Mouse (Mus musculus): ENCODE measurements around the gene R3hdm2.
A peak's percentile ranks its signal among the peaks of the same experiment; 100 is the strongest.

R3hdm2 gene

DNA sequence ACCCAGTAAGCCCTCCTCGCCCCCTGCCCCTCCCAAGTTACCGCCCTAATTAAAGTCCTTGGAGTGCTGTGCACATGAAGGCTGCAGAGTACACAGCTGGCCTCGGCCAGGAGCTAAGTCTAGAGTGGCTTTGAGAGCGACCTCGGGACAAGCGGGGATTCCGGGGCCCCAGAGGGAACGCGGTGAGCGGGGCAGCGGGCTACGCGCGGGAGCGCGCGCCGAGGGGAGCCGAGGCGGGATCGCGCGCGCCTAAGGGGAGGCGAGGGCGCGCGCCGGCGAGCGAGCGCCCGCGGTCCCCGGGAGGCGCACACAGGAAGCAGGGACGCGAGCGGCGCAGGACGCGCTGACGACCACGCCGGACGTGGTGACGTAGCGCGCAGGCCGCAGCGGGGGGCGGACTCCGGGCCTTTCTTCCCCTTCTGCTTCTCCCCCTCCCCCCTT, at the start of gene R3hdm2:
TSS of gene R3hdm2 (plus strand) at position 77 of the 441 bp plus-strand sequence.
- DNase-seq, result peak; percentile 94

DNA sequence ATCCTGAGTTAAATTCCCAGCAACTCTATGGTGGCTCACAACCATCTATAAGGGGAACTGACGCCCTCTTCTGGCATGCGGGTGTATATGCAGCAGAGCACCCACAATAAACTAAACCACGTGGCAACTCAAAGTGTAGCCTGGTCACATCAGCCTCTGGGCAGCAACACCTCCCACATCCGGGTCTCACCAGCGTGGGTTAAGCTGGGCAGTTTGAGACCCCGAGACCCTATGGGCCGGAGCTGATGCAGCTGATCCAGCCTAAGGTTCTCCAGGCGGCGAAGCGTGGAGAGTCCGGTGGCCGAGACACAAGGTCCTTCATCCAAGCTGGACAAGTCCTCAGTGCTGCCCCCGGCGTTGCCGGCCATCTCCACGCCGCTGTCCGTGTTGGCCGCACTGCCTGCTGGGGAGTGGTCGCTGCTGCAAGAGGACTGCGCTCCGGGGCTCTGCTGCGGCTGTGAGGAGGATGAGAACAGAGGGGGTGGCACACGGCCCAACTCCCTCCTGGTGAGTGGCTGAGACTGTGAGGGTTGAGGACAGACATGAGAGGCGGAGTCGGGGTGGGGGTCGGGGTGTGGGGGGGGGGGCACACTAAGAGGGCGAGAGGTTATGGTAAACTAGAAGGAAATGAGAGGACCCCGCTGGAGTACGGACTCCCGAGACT, 47.8 kb upstream of the R3hdm2 start:
- DNase-seq, result no peak

DNA sequence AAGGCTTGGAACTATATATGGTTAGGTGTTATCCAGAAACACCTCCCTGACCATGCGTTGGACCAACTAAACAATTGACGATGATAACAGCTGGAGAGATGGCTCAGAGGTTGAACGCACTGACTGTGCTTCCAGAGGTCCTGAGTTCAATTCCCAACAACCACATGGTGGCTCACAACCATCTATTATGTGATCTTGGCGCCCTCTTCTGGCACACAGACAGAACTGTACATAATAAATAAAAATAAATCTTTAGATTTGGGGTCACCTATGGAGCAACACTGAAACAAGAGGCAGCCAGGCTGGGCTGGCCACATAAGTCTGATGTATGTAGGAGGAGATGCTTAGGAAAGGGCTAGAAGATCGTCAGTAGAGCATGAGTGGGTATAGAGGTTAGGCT, 47.0 kb upstream of the R3hdm2 start:
- DNase-seq, result no peak

DNA sequence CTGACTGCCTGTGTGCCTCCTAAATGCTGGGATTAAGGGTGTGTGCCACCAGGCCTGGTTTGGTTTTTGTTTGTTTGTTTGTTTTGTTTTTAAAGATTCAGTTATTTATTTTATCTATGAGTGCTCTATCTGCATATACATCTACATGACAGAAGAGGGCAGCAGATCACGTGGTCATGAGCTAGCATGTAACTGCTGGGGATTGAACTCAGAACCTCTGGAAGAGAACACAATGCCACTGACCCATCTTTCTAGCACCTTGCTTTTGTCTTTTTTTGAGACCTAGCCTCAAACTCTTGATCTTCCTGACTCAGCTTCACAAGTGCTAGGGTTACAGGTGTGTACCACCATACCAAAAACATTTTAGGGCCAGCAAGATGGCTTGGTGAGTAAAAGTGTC, 44.9 kb upstream of the R3hdm2 start:
- DNase-seq, result no peak

DNA sequence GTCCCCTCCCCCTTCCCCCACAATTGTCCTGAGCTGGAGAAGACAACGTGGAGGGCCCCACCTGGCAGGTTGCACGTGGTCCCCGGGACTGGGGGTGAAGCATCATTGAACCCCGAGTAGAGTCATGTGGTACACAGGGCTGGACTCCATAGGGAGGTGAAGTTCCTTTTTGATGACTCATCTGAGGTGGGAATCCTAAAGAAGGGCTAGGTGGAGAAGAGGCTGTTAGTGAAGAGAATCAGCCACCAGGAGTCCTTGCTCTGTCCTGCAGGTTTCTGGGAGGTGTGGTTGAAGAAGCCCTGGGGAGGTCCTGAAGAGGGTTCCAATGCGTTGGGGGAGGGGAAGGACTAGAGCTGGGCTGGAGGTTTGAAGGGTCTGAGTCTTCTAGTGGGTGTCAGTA, 43.2 kb upstream of the R3hdm2 start:
- no peak for DNase-seq

DNA sequence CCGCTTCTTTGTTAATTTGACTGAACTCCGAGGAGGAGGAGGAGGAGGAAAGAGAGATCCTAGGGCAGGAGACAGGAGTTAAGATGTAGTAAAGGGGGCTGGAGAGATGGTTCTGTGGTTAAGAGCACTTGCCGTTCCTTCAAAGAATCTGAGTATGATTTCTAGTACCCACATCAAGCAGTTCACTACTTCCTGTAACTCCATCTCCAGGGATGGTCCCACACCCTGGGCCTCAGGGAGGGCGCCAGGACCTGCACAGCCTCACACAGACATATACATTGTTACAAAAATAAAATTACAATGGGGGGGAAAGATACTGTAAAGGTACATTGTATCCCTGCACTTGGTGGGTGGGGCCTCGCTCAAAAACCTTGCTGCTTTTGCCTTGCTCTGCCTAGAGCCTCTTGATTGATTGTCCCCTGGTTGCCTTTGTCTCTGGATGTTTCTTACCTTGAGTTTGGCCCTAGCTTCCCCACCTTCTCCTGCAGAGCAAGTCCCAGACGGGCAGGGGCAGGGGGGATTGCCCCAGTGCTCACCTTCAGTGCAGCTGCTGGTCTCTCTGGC, 42.5 kb upstream of the R3hdm2 start:
- no peak for DNase-seq

DNA sequence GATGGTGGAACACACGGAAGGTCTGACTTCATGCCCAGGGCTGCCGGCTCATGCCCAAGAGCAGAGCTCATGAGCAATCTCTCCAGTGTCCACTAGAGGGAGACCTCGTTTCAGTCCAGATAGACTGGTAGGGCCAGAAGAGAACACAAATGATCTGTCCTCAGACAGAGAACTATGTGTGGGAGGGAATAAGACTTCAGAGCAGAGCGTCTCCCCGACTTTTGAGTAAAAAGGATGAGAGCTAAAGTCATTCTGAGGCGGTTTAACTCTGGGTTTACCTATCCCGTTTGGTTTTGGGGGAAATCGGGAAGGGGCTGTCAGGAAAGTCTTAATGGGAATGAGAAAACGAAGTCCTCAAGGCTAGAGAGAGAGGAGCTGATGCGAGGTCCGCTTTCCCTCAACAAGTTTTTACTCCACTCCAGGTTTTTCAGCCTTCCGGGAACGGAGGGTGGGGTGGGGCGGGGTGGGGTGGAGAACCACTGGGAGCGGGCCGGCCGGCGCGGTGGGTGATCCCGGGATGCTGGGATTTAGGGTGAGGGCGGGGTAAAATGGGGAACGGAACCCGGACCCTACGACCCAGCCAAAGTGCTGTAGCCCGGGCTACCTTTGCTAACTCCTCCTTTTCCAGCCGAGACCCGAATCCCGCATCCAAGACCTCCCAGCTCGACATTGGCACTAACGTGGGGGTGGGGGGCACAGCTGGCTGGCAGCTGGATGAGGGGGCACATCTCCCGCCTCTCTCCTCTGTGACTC, 41.0 kb upstream of the R3hdm2 start:
- DNase-seq, result peak; percentile 84

DNA sequence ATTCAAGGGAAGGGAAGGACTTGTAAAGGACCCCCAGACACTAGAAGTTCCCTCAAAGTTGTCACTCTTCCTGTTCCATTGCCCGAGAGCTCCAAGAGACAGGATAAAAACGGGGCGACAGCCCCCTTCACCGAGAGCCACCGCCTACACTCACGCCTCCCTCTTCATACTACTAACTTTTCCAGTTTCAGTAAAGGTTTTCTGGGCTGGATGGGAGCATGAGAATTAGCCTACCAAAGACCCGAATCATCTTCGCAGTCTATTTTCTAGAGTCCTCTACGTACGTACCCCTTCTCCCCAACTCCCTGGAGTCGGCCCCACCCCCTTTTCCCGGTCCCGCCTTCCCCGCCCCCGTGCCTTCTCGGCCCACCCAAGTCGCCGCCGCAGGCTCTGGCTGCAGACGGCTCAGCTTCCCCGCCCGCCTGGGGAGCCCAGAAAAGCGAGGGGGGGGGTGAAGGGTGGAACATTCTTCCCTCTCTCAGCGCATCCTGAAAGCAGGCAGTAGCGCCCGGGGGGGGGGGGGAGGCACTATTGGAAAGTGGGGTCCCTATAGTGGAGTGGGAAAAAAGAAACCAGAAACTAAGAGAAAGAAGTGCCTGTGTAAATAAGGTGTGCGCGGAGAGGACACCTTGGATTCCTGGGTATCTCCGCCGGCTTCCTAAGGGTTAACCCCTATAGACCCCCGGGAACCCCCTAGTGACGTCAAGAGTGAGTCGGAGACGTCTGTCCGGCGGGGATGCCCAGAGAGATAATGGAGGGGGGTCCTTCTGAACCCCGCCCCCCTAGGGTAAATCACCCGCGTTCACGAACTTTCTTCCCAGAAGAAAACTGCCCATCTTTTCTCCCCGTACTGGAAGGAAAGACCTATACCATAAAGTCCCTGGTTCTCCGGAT, 40.2 kb upstream of the R3hdm2 start:
- no peak for DNase-seq

DNA sequence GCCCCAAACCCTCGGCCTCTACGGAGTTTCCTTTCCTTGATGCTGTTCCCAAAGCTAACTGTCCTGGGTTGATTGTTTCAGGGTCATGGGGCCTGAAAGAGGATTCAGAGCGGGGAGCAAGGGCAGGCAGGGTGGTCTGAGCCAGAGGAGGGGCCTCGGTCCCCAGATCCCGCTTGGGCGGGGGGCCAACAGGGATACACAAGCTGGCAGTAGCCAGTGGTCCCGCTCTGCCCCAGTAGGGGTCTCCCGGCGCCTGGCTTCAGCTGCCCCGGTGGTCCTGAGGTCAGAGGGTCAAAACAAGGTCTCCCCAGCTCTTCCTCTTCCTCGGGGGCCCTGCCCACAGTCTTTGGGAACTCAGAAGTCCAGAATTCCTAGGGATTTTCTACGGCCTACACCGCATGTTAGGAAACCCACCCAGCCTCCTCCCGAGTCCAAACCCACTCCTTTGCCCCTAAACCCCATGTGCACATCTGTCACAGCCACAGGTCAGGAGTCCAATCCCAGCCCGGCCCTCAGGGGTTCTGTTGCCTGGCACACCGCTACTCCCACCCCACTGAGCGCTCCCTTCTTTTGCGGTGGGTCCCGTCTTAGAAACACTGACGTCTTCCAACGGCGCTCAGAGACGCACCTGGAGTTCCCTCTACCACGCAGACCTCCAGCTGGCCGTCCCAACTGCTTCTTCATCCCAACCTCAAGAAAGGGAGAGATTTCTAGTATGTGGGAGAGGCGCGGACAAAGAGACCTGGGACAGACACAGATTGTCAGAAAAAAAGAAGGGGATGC, 39.4 kb upstream of the R3hdm2 start:
- no peak for DNase-seq

DNA sequence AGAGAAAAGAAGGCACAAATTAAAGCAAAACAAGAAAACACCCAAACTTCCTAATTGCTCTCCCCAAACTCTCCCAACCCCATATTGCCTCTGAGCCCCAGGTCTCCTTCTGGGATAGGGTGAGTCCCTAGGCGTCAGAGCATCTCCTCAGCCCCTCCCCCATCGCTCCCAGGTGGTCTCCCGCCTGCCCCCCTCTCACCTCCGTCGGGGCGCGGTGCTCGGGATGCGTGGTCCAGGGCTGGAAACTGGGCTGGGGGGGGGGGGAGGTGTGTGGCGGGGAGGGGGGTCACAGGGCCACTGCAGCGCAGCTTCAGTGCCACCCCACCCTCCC, 38.8 kb upstream of the R3hdm2 start:
- DNase-seq, result no peak

DNA sequence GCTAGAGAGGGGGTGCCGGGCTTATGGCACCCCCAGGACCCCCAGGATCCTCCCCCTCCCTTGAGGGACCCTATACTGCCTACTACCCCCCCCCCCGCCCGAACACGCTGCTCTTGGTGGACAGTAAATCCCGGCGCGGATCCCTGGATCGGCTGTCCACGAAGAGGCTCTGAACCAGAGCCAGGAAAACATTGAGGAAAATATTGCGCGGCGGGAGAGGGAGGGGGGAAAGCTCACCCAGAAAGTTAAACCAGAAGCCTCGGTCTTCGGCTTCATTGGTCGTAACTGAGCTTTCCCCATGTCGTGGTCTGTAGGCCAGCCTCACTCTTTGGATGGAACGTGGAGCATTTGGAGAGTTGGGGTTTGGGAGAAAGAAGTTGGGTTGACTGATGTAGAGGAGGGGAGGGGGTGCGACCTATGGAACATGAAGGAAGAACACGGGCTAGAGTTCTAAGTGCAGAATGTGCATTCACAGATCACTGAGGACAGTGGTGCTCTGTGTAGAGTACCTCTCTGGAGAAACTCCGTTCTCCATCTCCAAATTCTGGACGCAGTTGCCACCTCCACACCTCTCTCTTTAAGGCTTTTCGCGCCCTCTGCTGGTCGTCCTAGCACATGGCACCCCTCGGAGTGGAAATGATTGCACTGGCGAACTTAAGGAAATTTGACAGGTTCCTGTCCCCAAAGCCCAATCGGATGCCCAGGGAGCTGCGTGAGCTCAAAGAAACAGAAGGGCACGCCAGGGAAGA, 38.1 kb upstream of the R3hdm2 start, which contains the start of gene Gli1:
TSS of gene Gli1 (minus strand) at position 84 of the 749 bp plus-strand sequence.
- peak; percentile 73 for DNase-seq

DNA sequence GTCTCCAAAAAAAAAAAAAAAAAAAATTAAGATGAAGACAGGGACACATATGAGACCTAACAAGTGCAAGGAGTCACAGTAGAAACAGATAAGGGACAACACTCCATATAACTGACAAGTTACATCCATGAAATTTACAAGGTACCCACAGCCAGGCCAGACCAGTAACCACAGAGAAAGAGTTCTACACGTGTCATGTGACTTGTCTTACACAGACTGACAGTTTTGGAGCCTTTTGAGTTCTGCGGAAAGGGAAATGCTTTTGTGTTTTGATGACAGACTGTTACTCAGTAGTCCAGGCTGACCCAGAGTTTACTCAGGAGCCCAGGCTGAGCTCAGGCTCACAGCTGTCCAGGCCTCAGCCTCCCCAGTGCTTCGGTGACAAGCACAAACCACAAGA, 37.1 kb upstream of the R3hdm2 start:
- DNase-seq, result no peak

DNA sequence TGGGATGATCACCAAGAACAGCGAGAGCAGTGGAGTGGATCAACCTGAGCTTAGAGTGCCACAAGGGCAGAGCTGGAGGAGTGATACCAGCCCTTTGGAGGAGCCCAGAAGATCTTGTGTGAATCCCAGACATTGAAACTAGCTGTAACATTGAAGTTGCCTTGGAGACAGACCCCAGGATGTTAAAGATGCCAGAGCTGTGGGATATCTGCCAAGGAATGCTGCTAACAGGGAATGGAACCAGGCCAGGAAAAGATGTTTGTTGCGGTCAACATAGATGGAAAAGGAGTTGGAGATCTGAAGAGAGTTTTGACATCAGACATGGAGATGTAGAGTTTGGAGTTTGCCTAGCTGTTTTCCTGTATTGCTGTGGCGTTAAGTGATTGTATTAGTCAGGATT, 34.0 kb upstream of the R3hdm2 start:
- no peak for DNase-seq

DNA sequence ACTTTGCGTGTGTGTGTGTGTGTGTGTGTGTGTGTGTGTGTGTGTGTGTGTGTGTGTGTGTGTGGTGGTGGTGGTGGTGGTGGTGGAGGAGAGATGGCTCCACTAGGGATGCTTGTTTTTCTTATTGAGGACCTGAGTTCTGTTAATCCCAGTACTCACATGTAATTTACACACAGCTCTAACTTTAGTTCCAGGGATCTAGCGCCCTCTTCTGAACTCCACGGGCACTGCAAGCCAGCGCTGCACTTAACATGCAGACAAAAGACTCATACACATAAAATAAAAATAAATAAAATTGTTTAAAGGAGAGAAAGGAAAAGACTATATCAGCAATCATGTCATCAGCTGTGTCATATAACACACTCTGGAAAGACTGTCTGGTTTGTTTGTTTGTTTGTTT, 31.2 kb upstream of the R3hdm2 start:
- DNase-seq, result no peak

DNA sequence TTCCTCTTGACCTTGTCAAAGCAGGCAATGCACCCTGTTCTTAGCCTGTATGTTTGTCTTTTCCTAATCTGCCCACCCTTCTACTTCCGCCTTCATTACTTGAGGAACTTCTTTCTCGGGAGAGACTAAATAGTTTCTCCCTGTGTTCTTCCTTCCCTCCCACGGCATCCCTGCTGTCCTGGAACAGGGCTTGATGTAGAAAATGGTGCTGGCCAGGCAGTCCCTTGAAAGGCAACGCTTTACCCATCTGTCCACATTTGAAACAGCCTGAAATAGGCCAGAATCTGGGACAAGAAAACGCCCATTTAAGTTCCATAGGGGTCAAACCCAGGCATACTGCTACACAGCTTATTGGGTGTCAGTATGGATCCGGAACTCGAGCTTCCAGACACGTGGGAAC, 30.3 kb upstream of the R3hdm2 start:
- DNase-seq, result no peak

DNA sequence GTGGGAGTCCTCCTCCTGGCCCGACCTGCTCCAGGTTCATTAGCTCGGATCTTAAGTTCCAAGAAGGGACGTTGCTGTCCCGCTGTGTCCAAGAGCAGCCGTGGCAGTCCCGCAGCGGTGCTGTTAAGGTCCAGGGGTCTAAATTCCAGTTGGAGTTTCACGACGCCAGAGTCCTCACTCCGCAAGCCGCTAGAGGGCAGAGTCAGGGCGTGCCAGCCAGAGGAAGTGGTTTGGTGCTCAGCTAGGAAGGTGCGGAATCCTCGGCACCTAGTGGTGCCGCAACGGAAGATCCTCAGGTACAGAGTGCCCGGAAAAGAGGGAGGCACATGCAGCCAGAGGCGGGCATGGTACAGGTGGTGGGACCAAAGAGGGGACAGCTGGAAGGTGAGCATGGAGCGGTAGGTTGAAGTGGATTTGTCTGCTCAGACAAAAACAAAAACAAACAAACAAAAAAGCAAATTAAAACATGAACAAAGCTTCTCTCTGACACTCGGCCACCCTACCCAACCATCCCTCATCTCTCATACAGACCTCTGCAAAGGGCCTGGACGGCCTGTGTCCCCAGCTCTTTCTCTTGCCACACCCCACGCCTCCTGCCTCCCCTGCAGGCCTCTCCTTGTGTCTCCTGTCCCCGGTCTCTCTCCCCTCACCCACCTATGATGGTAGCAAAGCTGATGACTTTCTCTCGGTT, 29.4 kb upstream of the R3hdm2 start:
- DNase-seq, result peak; percentile 77

DNA sequence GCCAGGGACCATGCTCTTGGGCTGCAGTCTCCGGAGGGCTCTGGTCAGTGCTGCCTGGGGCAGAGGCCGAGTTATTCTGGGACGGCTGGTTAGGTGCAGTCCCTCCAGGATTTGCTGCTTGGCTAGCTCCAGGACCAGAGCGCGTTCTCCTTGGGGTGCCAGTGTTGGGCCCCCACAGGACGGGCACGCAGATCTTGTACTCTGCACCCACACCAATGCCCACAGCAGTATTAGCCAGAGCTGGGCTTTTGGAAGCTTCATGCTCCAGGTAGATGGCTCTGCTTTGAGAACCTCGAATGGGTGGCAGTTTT, 28.9 kb upstream of the R3hdm2 start:
- no peak for DNase-seq

DNA sequence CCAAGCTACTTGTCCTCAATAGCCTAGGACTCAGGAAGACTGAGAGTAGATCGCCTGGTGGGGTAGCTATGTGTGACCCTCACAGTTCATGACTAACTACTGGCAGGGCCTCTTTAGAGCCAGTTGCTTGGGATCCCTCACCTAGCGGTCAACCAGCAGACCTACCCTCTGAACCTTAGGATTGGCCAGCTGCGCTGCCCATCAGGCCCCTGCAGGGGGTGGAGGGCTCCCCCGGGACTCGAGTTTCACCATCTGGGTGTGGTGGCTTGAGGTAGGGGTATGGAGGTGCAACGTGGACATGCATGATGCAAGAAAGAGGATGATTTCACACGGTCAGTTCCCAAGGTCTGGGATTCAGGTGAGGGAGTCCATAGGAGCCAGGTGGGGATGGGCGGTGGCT, 28.4 kb upstream of the R3hdm2 start:
- DNase-seq, result no peak

DNA sequence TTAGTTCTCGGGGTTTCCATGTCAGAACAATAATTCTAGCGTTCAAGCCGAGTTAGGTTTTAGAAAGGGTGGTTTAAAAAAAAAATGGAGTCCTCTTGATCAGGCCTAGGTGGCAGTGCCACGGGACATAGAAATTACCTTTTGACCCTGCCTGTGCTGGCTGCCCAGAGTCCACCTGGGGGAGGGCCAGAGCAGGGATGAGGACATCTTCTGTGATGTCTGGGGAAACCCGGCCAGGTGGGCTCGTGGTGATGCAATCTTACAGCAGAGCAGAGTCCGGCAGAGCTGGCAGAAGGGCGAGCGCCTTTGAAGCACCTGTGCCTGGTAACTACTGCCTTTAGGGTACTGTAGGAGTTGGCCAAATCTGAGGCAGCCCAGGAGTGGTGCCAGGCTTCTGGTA, 27.9 kb upstream of the R3hdm2 start:
- no peak for DNase-seq

DNA sequence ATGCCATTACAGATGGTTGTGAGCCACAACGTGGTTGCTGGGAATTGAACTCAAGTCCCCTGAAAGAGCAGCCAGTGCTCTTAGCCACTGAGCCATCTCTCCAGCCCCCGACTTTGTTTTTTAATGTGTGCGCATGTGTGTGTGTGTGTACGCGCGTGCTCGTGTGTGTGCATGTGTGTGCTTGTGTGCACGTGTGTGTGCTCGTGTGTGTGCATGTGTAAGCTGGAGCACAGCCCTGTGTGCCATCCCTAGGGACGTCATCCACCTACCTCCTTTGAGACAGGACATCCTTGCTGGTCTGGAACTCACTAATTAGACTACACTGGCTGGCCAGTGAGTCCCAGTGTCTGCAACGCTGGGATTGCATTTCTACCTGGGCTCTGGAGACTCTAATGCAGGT, 27.4 kb upstream of the R3hdm2 start:
- DNase-seq, result no peak
